Mouse (Mus musculus) neural tube, embryonic 11.5 days (tissue): Measurements from ENCODE around the gene Otud4. TPM values are rescaled to one million over a fixed set of nuclear protein-coding genes. Genes with fewer than 3 reads are reported as not detected.

Source experiments
- polyA plus RNA-seq: library from polyadenylated mRNA; unstranded; fragments of >200 nt; fragmentation: Nextera tagmentation; extraction: Ambion mirVana; gene quantifications from 2 replicates; pipeline ENCODE4 v1.2.1, GENCODE M21; 2014

The Otud4 gene
- polyA plus RNA-seq, 1 experiment from 2014 or later: 25.8 TPM

Other genes starting within 250 kb of the Otud4 start
- 71.9 and 72.5 TPM in 2 replicates for gene Smad1, start 240.1 kb upstream of the Otud4 start, polyA plus RNA-seq
- gene Abce1, start 72.1 kb downstream of the Otud4 start, polyA plus RNA-seq: 135 and 144 TPM in 2 replicates
- gene Anapc10, start 72.2 kb downstream of the Otud4 start, polyA plus RNA-seq: 37.5 and 39.0 TPM in 2 replicates